Mouse (Mus musculus) retina, postnatal 1 day (tissue): Measurements from ENCODE around the gene Gm20388.

Experiments used
- DNase-seq: peaks from one replicate; pipeline ENCODE4 v3.0.0-alpha.2; 2012

Gm20388 gene

DNA sequence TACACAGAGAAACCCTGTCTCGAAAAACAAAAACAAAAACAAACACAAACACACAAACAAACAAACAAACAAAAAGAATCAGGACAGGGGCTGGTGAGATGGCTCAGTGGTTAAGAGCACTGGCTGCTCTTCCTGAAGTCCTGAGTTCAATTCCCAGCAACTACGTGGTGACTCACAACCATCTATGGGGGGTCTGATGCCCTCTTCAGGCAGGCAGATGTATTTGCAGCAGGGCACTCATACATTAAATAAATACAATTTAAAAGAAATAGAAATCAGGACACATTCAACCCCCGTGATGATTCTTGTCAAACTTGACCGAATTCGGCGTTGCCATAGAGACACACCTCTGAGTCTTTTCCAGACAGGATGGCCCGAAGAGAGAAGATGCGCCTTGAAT, 296.7 kb downstream of the Gm20388 start:
- DNase-seq: no peak

GRCm38 (mm10) chr8:120208113-120208512, 297.5 kb downstream of the Gm20388 start:
- no peak for DNase-seq

DNA sequence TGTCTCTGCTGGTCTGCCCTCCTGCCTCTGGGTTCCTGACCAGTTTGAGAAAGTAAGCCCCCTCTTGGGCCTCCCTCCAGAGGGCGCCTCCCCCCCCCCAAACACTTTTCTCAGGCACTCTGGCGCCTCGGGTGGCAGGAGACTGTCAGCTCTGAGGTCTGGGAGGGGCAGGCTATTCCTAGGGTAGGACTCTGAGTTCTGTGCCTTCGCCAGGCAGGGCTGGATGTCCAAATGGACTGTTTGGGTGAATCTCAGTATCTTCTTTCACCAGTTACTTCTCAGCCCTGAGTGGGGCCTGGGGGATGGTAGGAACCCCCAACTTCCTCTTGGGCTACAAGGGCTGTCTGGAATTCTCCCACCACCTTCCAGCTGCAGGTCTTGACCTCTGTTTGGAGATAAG, 300.7 kb downstream of the Gm20388 start:
- peak; percentile 73 for DNase-seq

- no peak for DNase-seq
These were observed 302.0 kb downstream of the Gm20388 start for GRCm38 (mm10) chr8:120212596-120212995.

DNA sequence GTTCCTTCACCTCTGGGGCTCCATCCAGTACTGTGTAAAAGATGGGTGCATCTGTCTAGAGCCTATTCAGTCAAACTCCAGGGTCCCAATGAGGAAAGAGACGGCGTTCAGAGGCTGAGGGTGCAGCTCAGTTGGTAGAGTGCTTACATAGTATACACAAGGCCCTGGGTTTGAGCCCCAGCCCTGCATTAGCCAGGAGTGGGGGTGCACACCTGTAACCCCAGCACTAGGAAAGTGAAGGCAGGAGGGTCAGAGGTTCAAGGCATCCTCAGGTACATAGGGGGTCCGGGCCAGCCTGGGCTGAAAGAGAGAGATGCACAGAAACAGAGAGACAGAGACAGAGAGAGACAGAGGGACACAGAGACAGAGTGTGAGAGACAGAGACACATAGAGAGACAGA, 302.6 kb downstream of the Gm20388 start:
- DNase-seq: no peak

- peak; percentile 47 for DNase-seq
These were observed 303.3 kb downstream of the Gm20388 start for GRCm38 (mm10) chr8:120213939-120214338.

GRCm38 (mm10) chr8:120215416-120216141, 304.9 kb downstream of the Gm20388 start:
- peak; percentile 75 for DNase-seq

- peak; percentile 85 for DNase-seq
These were observed 306.5 kb downstream of the Gm20388 start for GRCm38 (mm10) chr8:120216855-120217830.

DNA sequence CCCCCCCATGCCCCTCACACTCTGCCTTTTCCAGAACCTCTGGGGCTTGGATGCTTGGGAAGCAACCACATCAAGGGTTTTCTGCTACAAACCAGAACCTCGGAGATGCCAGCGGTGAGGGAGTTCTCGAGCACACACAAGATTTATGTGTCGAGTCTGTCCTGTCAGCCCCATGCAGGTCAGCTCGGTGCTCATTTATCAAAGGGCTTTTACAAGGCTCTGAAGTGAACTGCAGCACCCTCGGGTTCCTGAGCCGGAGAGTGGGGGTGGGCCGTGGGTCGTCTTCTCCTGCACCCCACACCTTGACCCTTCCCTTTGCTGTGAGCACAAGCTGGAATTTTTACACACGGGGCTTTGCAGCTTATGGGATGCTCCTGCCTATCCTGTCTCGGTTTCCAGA, 311.9 kb downstream of the Gm20388 start:
- no peak for DNase-seq

DNA sequence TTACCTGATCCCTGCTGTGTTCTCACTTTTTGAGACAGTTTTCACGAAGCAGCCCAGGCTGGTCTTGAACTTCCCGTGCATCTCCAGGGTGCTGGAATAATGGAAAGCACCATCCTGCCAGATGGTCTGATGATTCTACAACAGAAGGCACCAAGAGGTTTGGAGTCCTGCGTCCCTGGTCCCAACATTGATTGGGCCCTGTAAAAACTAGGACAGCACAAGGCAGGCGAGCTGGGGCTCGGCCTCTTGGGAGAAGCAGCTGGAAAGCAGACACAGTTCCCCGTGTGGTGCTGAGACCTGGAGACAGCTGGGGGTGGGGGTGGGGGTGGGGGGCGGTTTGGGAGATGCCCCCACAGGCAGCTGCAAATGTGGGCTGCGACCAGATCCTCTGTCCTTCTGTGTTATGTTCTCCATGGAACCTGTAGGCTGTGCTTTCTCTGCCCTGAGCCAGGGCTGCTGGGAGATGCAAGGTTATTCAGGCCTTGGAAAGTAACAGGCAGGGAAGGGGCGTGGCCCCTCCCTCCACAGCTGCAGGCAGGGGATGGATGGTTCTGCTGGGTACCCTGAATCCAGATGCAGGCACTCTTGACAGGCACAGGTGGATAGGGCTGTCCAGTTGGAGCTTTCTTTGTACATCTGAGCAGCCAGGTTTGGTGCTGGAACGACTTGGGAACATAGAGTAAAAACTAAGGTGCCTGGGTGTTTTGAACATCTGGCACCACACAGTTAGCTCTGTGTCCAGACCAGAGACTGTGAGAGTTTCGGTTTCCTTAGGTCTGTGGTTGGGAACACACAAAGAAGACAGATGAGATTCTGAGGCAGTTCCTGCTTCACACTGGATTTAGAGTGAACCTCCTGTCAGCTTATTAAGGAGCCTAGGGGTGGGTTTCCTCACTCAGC, 314.1 kb downstream of the Gm20388 start:
- peak; percentile 73 for DNase-seq

- DNase-seq: peak; percentile 75
These were observed 314.9 kb downstream of the Gm20388 start for GRCm38 (mm10) chr8:120225421-120226151.

- peak; percentile 62 for DNase-seq
These were observed 316.3 kb downstream of the Gm20388 start for GRCm38 (mm10) chr8:120226700-120227577.

- DNase-seq: no peak
These were observed 316.9 kb downstream of the Gm20388 start for GRCm38 (mm10) chr8:120227578-120227876.

DNA sequence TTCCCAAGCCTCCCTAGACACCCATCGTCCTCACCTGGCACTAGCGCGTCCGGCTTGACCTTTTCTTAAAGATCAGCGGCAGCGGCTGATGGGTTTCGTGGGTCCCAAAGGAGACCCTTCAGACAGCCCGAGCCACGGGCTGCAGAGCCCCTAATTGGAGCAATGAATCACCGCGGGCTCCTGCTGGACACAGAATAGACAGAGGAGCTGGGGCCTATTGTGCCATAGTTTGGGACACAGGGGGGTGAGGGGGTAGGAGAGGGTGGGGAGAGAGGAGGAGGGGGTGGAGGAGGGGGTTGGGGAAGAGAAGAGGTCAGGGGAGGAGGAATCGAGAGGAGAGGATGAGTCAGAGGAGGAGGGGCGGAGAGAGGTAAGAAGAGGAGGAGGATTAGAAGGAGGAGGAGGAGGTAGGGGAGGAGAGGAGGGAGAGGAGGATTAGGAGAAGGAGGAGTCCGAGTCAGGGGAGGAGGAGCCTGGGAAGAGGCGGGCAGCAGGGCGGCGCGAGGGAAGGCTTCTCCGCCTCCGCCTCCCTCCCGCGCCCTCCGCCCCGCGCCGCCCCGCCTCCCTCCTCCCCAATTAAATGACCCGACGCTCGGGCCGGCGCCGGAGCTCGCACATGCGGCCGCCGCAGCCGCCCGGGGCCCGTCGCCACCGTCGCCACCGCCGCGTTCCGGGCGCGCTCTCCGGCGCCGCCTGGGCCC, 317.4 kb downstream of the Gm20388 start, which contains the start of gene Gse1:
TSS of gene Gse1 (plus strand) at position 566 of the 701 bp plus-strand sequence.
- DNase-seq: peak; percentile 95

- DNase-seq: peak; percentile 75
These were observed 318.3 kb downstream of the Gm20388 start for GRCm38 (mm10) chr8:120228781-120229573.

- DNase-seq: peak; percentile 68
These were observed 318.9 kb downstream of the Gm20388 start for GRCm38 (mm10) chr8:120229574-120229916.

DNA sequence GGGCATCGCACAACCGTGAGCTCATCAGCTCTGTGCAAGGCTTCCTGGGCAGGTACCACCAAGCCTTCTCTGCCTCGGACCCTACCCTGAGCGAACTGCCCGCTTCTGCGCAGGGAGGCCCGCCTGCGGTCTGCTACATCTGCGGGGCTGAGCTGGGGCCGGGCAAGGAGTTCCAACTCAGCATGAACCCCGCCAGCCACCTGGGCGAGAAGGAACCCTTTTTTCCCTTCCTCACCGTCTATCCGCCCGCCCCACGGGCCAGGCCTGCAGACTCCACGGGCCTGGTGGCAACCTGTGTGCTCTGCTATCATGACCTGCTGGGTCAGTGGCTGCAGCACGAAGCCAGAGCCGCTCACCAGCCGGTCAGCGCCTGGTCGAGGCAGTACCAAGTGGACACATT, 319.4 kb downstream of the Gm20388 start:
- no peak for DNase-seq

- no peak for DNase-seq
These were observed 320.3 kb downstream of the Gm20388 start for GRCm38 (mm10) chr8:120230715-120231614.

GRCm38 (mm10) chr8:120231870-120232269, 321.2 kb downstream of the Gm20388 start:
- DNase-seq: no peak
